Mouse (Mus musculus) liver, embryonic 14.5 days (tissue): Measurements from ENCODE around the gene Tmprss9.

Source experiments
- CTCF ChIP-seq: IDR thresholded peaks from 2 replicates; pipeline ENCODE4 v1.5.1; 2016; ENCODE audit warnings: antibody characterized with exemption, low read depth, control low read depth
- EP300 ChIP-seq: IDR thresholded peaks from 2 replicates; pipeline ENCODE4 v1.6.1; 2016; ENCODE audit warnings: antibody characterized with exemption, low read depth

DNA sequence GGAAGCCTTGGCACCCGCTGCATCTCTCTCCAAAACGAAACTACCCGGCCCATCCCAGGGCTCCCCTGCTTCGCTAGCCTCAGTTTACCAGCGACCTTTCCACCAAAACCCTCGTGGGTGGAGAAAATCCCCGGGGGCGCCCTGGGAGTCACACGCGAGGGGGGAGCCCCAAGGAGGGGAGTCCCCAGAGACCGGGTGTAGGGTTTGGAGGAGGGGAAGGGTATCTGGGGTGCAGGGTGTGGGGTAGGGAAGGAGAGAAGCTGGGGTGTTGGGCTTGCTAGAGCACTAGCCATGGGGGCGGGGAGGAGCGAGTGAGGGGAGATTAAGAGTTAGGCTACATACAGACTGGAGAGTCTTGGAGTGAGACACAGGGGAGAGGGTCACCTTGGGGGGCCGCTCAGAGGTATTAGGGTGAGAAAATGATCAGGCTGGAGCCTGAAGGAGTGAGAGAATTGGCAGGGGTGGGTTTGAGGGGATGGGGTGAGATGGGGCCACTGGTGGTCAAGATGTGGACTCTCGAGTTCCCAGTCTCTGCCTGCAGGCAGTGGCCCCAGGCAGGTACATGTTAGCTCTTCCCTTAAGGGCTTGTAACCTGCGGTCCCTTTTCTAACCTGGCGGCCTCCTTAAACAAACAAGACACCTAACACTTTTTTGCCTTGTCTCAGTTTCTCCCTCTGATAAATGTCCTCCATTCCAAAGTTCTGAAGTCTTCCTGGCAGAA lies 61.2 kb downstream of the Tmprss9 start:
- TF ChIP-seq CTCF (no peak), EP300 (no peak)
